Mouse (Mus musculus): ENCODE measurements around the gene Zkscan5. TPM values are rescaled to one million over a fixed set of nuclear protein-coding genes. Genes with fewer than 3 reads are reported as not detected.

Zkscan5 gene
- total RNA-seq, 2 experiments from 2014 or later: 9.5 to 10.1 TPM

Other genes starting within 250 kb of the Zkscan5 start
- 10 to 100 TPM; 24.6 to 27.2 TPM for gene Smurf1, start 238.7 kb upstream of the Zkscan5 start, total RNA-seq (2021)
- gene Gm4871, start 171.8 kb upstream of the Zkscan5 start, total RNA-seq (2021): not detected
- not detected for gene 1700018F24Rik, start 161.6 kb upstream of the Zkscan5 start, total RNA-seq (2021)
- 10 to 100 TPM; 63.4 to 64.3 TPM for gene Arpc1a, start 120.7 kb upstream of the Zkscan5 start, total RNA-seq (2021)
- gene Kpna7, start 120.5 kb upstream of the Zkscan5 start, total RNA-seq (2021): not detected
- gene Arpc1b, start 90.3 kb upstream of the Zkscan5 start, total RNA-seq (2021): 10 to 100 TPM; 71.7 to 84.7 TPM
- 10 to 100 TPM; 39.3 to 45.7 TPM for gene Pdap1, start 64.3 kb upstream of the Zkscan5 start, total RNA-seq (2021)
- 10 to 100 TPM; 59.5 to 61.1 TPM for gene Bud31, start 64.2 kb upstream of the Zkscan5 start, total RNA-seq (2021)
- 10 to 100 TPM; 28.5 to 42.2 TPM for gene Ptcd1, start 37.5 kb upstream of the Zkscan5 start, total RNA-seq (2021)
- 10 to 100 TPM; 11.4 to 11.7 TPM for gene Cpsf4, start 37.3 kb upstream of the Zkscan5 start, total RNA-seq (2021)
- gene Atp5j2, start 12.5 kb upstream of the Zkscan5 start, total RNA-seq (2021): 1,000 to 10,000 TPM; 1,102 to 1,127 TPM
- gene Zkscan14, start 2.7 kb upstream of the Zkscan5 start, total RNA-seq (2021): 1 to 10 TPM; 6.5 to 8.5 TPM
- 10 to 100 TPM; 27.7 to 31.3 TPM for gene Zfp655, start 27.2 kb downstream of the Zkscan5 start, total RNA-seq (2021)
- 10 to 100 TPM in 1 of 2 experiments, 1 to 10 TPM in 1; 10.0 to 11.1 TPM for gene Zscan25, start 75.9 kb downstream of the Zkscan5 start, total RNA-seq (2021)
- gene Cyp3a57, start 140.7 kb downstream of the Zkscan5 start, total RNA-seq (2021): not detected